Mouse (Mus musculus) heart, embryonic 14.5 days (tissue): Measurements from ENCODE around the gene Ptprd. TPM values are rescaled to one million over a fixed set of nuclear protein-coding genes. Genes with fewer than 3 reads are reported as not detected.

Source experiments
- ATAC-seq: fragments of 200-750 bp; cut with Nextera tagmentation; 2 replicates; pipeline ENCODE4 v1.8.0; 2017; ENCODE audit warnings: low read depth, moderate TSS enrichment; ENCODE audit not compliant: insufficient number of reproducible peaks, insufficient read depth, low FRiP score
- H3K27ac ChIP-seq, 2 experiments: fragments of 200-500 bp in 1 of 2; fragments of 300-500 bp in 1 of 2; sonication (generic) in 1 of 2; replicated peaks in 1 of 2; 2 replicates each; pipeline ENCODE4 v1.5.1; 2012 to 2014; ENCODE audit warnings: low read depth in 2 of 2, low read length in 2 of 2, control low read depth in 1 of 2, mild to moderate bottlenecking in 1 of 2, mixed read lengths in 1 of 2; ENCODE audit not compliant: control insufficient read depth in 1 of 2, insufficient read depth in 1 of 2
- H3K27me3 ChIP-seq: fragments of 300-500 bp; sonication (generic); 2 replicates; pipeline ENCODE4 v1.6.1; 2014; ENCODE audit warnings: mild to moderate bottlenecking, low read length, control low read depth; ENCODE audit not compliant: control insufficient read depth, insufficient read depth
- H3K36me3 ChIP-seq: fragments of 300-500 bp; sonication (generic); 2 replicates; pipeline ENCODE4 v1.6.1; 2014; ENCODE audit warnings: mild to moderate bottlenecking, control low read depth, low read length, mixed read lengths; ENCODE audit not compliant: control insufficient read depth, insufficient read depth
- H3K4me1 ChIP-seq, 2 experiments: fragments of 200-500 bp in 1 of 2; fragments of 300-500 bp in 1 of 2; sonication (generic) in 1 of 2; 2 replicates each; pipeline ENCODE4 v1.6.1; 2012 to 2014; ENCODE audit warnings: low read length in 2 of 2, control low read depth in 1 of 2, mixed read lengths in 1 of 2; ENCODE audit not compliant: control insufficient read depth in 2 of 2, insufficient read depth in 2 of 2
- H3K4me2 ChIP-seq: fragments of 300-500 bp; sonication (generic); 2 replicates; pipeline ENCODE4 v1.6.1; 2014; ENCODE audit warnings: mild to moderate bottlenecking, low read length
- H3K4me3 ChIP-seq, 2 experiments: fragments of 200-500 bp in 1 of 2; fragments of 300-500 bp in 1 of 2; sonication (generic) in 1 of 2; 2 replicates each; pipeline ENCODE4 v1.5.1; 2012 to 2014; ENCODE audit warnings: low read length in 2 of 2, mild to moderate bottlenecking in 2 of 2, control low read depth in 1 of 2, low read depth in 1 of 2, moderate library complexity in 1 of 2; ENCODE audit not compliant: control insufficient read depth in 1 of 2, insufficient read depth in 1 of 2
- H3K9ac ChIP-seq: fragments of 300-500 bp; sonication (generic); 2 replicates; pipeline ENCODE4 v1.6.1; 2014; ENCODE audit warnings: mild to moderate bottlenecking, low read length
- H3K9me3 ChIP-seq: fragments of 300-500 bp; sonication (generic); 2 replicates; pipeline ENCODE4 v1.6.1; 2016; ENCODE audit warnings: low read length, control low read depth; ENCODE audit not compliant: control insufficient read depth
- WGBS: fragments of 180-500 bp; shearing (Covaris S2); extraction: QIAGEN DNeasy Blood & Tissue Kit; methylation state at CpG from one replicate; pipeline ENCODE4 v1.1.7; 2014; 5-methylcytosine and 5-hydroxymethylcytosine counted together
- polyA plus RNA-seq: library from polyadenylated mRNA; unstranded; fragments of >200 nt; fragmentation: Nextera tagmentation; extraction: Ambion mirVana; gene quantifications from 2 replicates; pipeline ENCODE4 v1.2.1, GENCODE M21; 2014

The Ptprd gene
- polyA plus RNA-seq, 1 experiment from 2014 or later = 21.8 TPM

DNA sequence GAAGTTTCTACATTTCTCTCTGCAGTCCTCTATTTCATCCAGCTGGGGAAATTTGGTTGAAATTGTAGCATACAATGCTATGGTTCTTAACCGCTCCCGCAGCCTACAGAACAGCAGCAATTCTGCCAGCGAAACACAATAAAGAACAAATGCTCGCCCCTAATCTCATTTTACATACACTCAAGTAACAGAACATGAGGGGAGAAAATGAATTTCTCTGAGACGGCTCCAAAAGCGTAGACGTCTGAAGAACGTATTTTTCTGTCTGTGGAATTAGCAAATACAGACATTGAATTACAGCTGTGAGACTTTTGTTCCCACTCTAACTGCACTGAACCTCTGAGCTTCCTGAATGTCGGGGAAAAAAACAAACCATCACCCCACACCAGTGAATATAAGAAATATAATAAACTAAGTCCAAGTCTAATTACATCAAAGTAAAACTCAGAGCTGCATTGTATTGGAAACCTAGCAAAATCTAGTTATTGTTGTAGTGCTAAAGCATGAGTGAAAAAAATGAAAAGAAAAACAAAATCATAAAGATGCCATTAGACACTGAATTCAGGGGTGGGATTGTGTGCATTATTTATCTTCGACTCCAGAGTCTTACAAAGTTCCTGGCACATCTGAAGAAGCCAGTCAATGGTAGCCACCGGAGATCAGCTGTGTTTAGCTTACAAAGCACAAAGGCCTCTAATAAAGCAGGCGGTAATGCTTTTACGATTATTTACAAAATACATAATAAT is 2187.8 kb downstream of the Ptprd start:
- H3K27ac ChIP-seq = no peak overlapping the region
- H3K9me3 ChIP-seq = no peaks in the 10 kb centered on the region
- H3K4me3 ChIP-seq = no peak overlapping the region
- H3K9ac ChIP-seq = no peak overlapping the region
- no peak for ATAC-seq
- 88% methylated on average over 13 of the region's 13 CpGs for WGBS
- H3K36me3 ChIP-seq = no peaks in the 10 kb centered on the region
- no peak overlapping the region for H3K4me2 ChIP-seq
- H3K4me1 ChIP-seq = no peaks in the 10 kb centered on the region
- H3K27me3 ChIP-seq = no peaks in the 10 kb centered on the region

DNA sequence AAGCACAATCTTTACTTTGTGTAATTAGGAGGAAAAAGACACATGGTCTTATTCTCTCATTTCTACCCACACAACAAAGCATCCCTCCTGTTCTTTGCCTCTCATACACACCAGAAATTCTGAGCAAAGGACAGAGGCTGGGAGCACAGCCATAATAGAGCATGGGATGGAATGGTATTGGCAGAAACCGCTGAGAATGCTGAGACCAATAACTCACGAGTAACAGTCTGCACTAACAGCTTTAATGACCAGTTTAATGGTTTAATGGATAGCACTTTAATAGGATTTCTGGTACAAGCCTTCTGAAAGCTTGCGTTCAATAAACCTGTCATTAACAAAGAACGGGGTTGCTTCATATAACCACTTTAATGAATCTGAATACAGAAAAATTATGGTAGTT is 2190.1 kb downstream of the Ptprd start:
- no peaks in the 10 kb centered on the region for H3K4me1 ChIP-seq
- H3K27ac ChIP-seq = no peak overlapping the region
- H3K27me3 ChIP-seq = no peaks in the 10 kb centered on the region
- no peak overlapping the region for H3K9ac ChIP-seq
- ATAC-seq = no peak
- no peaks in the 10 kb centered on the region for H3K9me3 ChIP-seq
- 88% methylated on average over 4 of the region's 4 CpGs for WGBS
- H3K4me3 ChIP-seq = no peak overlapping the region
- no peaks in the 10 kb centered on the region for H3K36me3 ChIP-seq
- no peak overlapping the region for H3K4me2 ChIP-seq

DNA sequence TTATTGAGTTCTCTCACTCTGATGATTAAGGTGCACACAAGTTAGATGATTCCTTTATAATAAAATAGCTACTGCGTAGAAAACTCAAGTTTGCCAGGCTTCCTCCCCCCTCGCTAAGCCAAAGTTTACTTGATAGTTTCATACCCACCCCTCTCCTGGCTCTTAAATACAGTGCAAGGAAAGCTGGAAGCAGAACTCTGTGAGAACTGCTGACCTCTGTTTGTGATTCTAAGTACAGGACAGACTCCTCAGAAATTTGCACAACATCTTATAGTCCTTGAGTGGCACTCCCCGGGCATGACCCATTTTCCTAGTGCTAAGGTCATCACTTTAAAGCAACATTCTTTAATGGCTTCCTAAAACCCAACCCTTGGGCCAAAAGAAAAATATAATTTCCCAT is 2196.7 kb downstream of the Ptprd start:
- H3K9ac ChIP-seq = no peak overlapping the region
- H3K4me3 ChIP-seq = no peak overlapping the region
- ATAC-seq = no peak
- H3K36me3 ChIP-seq = 0 out of 2 replicates have a peak, but pooled peaks cover 2% of the 10 kb centered on the region
- no peaks in the 10 kb centered on the region for H3K9me3 ChIP-seq
- H3K4me2 ChIP-seq = no peak overlapping the region
- H3K27ac ChIP-seq = no peak overlapping the region
- H3K27me3 ChIP-seq = no peaks in the 10 kb centered on the region
- 91% methylated on average over 3 of the region's 3 CpGs for WGBS
- H3K4me1 ChIP-seq = no peaks in the 10 kb centered on the region

DNA sequence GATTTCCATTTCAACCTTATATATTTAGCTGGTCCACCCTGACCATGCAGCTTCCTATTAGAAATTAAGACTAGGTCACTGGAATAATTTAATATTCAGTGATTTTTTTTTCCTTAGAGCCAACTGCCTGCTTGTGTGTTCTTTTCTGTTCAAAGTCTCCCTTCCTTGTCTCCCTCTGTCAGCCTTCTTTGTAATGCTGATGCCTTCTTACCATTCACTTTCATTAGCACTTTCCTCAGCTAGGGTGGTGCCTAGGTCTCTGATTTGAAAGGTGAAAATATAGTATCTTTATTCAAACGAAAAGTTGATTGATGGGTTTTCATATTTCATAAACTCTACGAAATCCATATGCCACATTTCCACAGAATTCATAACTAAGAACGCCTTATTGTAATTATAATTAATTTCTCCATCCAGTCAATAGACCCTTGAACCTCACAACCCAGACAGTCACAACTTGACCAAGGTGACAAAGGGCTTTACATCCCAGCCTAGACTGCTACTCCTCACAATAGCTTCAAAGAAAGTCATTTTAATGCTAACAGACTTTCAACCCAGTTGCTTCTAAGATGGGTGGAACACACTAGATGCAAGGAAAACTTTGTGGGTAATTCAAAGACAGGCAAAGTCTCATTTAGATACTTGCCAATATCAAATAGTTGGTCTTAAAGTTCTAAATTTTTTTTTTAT is 2197.5 kb downstream of the Ptprd start:
- H3K36me3 ChIP-seq = 0 out of 2 replicates have a peak, but pooled peaks cover 2% of the 10 kb centered on the region
- 70% methylated on average over 3 of the region's 3 CpGs for WGBS
- no peak overlapping the region for H3K4me3 ChIP-seq
- H3K9ac ChIP-seq = no peak overlapping the region
- H3K9me3 ChIP-seq = no peaks in the 10 kb centered on the region
- H3K4me1 ChIP-seq = no peaks in the 10 kb centered on the region
- ATAC-seq = no peak
- no peak overlapping the region for H3K27ac ChIP-seq
- no peaks in the 10 kb centered on the region for H3K27me3 ChIP-seq
- no peak overlapping the region for H3K4me2 ChIP-seq

DNA sequence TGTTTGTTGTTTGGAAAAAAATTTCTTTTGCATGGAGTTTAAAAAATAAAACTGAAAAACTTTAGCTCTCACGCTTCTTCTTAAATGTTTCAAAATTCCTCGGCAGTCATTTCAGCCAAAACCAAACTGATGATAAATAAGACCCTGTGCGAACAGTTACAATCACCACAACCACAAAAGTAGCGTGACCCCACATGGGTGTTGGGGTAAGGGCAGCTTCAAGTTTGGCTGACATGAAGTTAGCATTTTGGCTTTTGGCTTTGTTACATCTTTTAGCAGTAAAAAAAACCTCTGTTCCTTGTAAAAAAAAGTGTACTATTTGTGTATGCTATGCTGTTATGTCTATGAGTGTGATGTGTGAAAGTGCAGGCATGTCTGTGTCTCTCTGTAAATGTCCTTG is 2203.2 kb downstream of the Ptprd start:
- 0 out of 2 replicates have a peak, but pooled peaks cover 2% of the 10 kb centered on the region for H3K36me3 ChIP-seq
- H3K4me3 ChIP-seq = no peak overlapping the region
- H3K9ac ChIP-seq = no peak overlapping the region
- ATAC-seq = no peak
- H3K27ac ChIP-seq = no peak overlapping the region
- no peaks in the 10 kb centered on the region for H3K27me3 ChIP-seq
- H3K4me1 ChIP-seq = peaks cover 0 to 5% of the 10 kb centered on the region in 2 experiments; a peak in 3 of 4 replicates
- H3K4me2 ChIP-seq = no peak overlapping the region
- no peaks in the 10 kb centered on the region for H3K9me3 ChIP-seq
- 80% methylated on average over 4 of the region's 4 CpGs for WGBS

DNA sequence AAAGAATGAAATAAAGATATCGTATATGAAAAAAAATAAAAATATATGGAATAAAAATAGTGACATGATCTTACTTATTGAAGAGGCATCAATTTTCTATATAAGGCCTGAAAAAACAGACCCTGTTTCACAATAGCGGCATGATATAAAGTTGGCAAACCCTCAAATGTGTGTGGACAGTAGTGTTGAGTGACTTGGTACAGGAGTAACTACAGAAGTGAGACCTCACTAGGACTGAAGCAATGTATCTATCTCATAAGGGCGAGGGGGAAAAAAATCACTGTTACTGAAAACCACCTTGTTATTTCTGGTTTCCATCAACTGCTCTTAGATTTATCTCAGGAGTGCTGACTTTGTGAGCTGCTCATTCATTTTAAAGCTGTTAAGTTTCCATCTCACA is 2204.5 kb downstream of the Ptprd start:
- Histone ChIP-seq H3K4me2 (no peak overlapping the region), H3K4me1 (peaks cover 0 to 5% of the 10 kb centered on the region in 2 experiments; a peak in 3 of 4 replicates), H3K9me3 (no peaks in the 10 kb centered on the region), H3K9ac (no peak overlapping the region), H3K36me3 (0 out of 2 replicates have a peak, but pooled peaks cover 2% of the 10 kb centered on the region), H3K27ac (0 out of 4 replicates have a peak overlapping the region, but pooled peaks of 1 of the 2 experiments have one; percentile 42), H3K27me3 (no peaks in the 10 kb centered on the region), H3K4me3 (no peak overlapping the region)
- whole genome bisulfite sequencing = 43% methylated on average over 3 of the region's 3 CpGs
- ATAC-seq = no peak

DNA sequence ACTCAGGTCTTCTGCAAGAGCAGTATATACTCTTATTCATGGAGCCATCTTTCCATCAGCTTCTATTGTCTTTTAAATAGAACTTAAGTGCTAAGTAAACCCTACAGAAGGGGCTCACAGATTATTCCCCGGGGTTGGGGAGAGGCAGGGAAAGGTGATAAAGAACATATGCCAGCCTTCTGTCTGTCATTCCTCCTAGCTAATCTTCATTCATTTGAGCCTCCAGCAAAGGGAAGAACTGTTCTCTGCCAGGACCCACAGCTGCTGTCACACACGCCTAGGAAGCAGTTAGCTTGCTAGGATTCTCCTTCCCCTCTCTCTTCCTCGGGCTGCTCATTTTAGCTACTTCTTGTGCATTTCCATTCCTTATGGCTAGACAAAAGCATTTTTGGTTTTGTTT is 2205.0 kb downstream of the Ptprd start:
- Histone ChIP-seq H3K4me2 (no peak overlapping the region), H3K27me3 (no peaks in the 10 kb centered on the region), H3K9me3 (no peaks in the 10 kb centered on the region), H3K9ac (no peak overlapping the region), H3K4me1 (peaks cover 0 to 5% of the 10 kb centered on the region in 2 experiments; a peak in 3 of 4 replicates), H3K27ac (peak overlapping the region; percentile 42 to 59; a peak in 2 of 4 replicates), H3K36me3 (0 out of 2 replicates have a peak, but pooled peaks cover 2% of the 10 kb centered on the region), H3K4me3 (no peak overlapping the region)
- no peak for ATAC-seq
- WGBS = 9% methylated on average over 3 of the region's 3 CpGs
